ENCODE assay signal across 8 mouse cellular contexts in the genomic region with DNA sequence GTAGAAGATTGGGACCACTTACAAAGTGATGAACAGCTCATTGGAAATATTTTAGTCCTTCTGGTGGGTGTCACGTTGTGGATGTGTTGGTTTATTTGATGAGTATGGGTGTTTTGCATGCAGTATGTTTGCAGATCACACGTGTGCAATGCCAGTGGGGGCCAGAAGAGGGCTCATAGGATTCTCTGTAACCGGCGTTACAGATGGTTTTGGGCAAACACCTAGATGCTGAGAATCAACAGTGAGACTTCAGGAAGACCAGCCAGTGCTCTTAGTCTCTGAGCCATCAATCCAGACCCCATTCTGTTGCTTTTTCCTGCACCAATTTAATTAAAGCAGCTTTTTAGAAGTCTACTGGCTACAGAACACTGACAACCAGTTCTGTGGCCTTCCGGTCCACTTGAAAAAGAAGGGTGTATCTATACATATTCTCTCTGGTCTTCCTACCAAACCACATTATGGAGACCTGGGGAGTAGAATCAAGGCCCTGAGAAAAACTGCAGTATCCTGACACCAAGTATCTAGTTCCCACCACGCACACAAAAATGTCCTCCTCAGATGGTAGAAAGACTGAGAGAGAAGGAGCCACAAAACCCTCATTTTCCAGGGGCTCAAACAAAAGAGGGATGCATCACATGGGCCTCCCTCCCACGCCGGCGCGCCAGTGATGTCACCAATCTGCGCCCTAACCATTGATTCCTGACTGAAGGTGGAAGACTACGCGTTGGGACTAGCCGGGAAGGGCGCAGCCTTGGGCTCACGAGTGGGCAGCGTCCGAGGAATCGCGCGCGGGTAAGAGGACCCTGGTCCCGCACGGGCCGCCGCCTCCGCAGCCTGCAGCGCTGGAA. TPM values are rescaled to one million over a fixed set of nuclear protein-coding genes. Genes with fewer than 3 reads are reported as not detected.
A peak's percentile ranks its signal among the peaks of the same experiment; 100 is the strongest.
DNase-seq lines count a peak whose midpoint lies in the region; ATAC-seq lines count a peak whose summit lies in the region.

Gene Adar, plus strand, starts transcription at position 664 of the 848 bp plus-strand sequence.

- no peaks in the 10 kb centered on the region for H3K36me3 ChIP-seq in hindbrain, embryonic 14.5 days (replicated peaks; ENCODE audit: control insufficient read depth, insufficient read depth)

- ATAC-seq in hindbrain, embryonic 14.5 days (ENCODE audit: low FRiP score), result peak; percentile 86

- peak within 1 kb of the TSS; percentile 90 for H3K4me3 ChIP-seq in hindbrain, embryonic 14.5 days (replicated peaks; ENCODE audit: low read length)

- peak within 1 kb of the TSS; percentile 91 for H3K27ac ChIP-seq in hindbrain, embryonic 14.5 days

- H3K9ac ChIP-seq in hindbrain, embryonic 14.5 days, result peak within 1 kb of the TSS; percentile 89

- DNase-seq in T-cell, adult 2 months (ENCODE audit: low spot score), result peak; percentile 80
- DNase-seq in cerebellum, postnatal 36 days, result peak; percentile 89 to 91
- DNase-seq in frontal cortex, postnatal 36 days (ENCODE audit: low spot score in 2 of 2), result peak; percentile 94 to 97
- peak; percentile 89 for DNase-seq in hindbrain, embryonic 14.5 days (ENCODE audit: low spot score)
- peak; percentile 90 to 91 for DNase-seq in layer of hippocampus, postnatal 36 days
- peak; percentile 61 for DNase-seq in lung, postnatal 25 days (ENCODE audit: low spot score)
- peak; percentile 86 for DNase-seq in retina, embryonic 14.5 days (ENCODE audit: low spot score)
- DNase-seq in thymus, postnatal 4 days, result peak; percentile 84

- peak within 1 kb of the TSS; percentile 79 for H3K4me2 ChIP-seq in hindbrain, embryonic 14.5 days (replicated peaks)

- no peaks in the 10 kb centered on the region for H3K27me3 ChIP-seq in hindbrain, embryonic 14.5 days (ENCODE audit: control insufficient read depth, insufficient read depth, low read length)

- H3K4me1 ChIP-seq in hindbrain, embryonic 14.5 days (replicated peaks; ENCODE audit: control insufficient read depth, insufficient read depth, low read length), result peaks cover 12% of the 10 kb centered on the region

- H3K9me3 ChIP-seq in hindbrain, embryonic 14.5 days (ENCODE audit: control insufficient read depth, low read length), result no peaks in the 10 kb centered on the region

- 6% methylated on average over 28 of the region's 28 CpGs for WGBS in hindbrain, embryonic 14.5 days

RNA-seq across cellular contexts. Expression of gene Adar, which starts in this region (rescaled TPM):
- polyA plus RNA-seq in hindbrain, embryonic 14.5 days (2014; fragmentation: Nextera tagmentation; extraction: Ambion mirVana), result 31.6 and 35.8 TPM in 2 replicates
- 100 to 1,000 TPM; 119 to 122 TPM for total RNA-seq in layer of hippocampus, postnatal 36 days (2021)

Comparison
In these comparisons a context has a peak if more than half of its experiments do, and no peak if none do; other contexts are left out.
1. Peak in every context shown above with its lines: DNase-seq, ATAC-seq, H3K4me3 ChIP-seq and H3K27ac ChIP-seq.